Mouse (Mus musculus) small intestine, adult 2 months (tissue): ENCODE data around the gene Ski. TPM values are rescaled to one million over a fixed set of nuclear protein-coding genes. Genes with fewer than 3 reads are reported as not detected.
A peak's percentile ranks its signal among the peaks of the same experiment; 100 is the strongest.

Source experiments
- H3K27ac ChIP-seq: fragments of 200-500 bp; 2 replicates; pipeline ENCODE4 v1.5.1; 2012; ENCODE audit warnings: low read depth, low read length, control low read depth, inconsistent platforms; ENCODE audit not compliant: insufficient read depth
- H3K27me3 ChIP-seq: fragments of 200-500 bp; 2 replicates; pipeline ENCODE4 v1.6.1; 2012; ENCODE audit warnings: mild to moderate bottlenecking, moderate library complexity, low read length, inconsistent platforms; ENCODE audit not compliant: control insufficient read depth, insufficient read depth
- H3K36me3 ChIP-seq: fragments of 200-500 bp; 2 replicates; pipeline ENCODE4 v1.6.1; 2012; ENCODE audit warnings: mild to moderate bottlenecking, low read length, control low read depth, inconsistent platforms; ENCODE audit not compliant: control insufficient read depth, insufficient read depth
- H3K4me1 ChIP-seq: fragments of 200-500 bp; 2 replicates; pipeline ENCODE4 v1.6.1; 2012; ENCODE audit warnings: low read length, inconsistent platforms, mixed read lengths; ENCODE audit not compliant: control insufficient read depth, insufficient read depth, insufficient read length
- H3K4me3 ChIP-seq: fragments of 200-500 bp; 2 replicates; pipeline ENCODE4 v1.5.1; 2012; ENCODE audit warnings: low read depth, mild to moderate bottlenecking, control low read depth, inconsistent platforms, low read length, moderate library complexity
- CTCF ChIP-seq: fragments of 200-500 bp; IDR thresholded peaks from 2 replicates; pipeline ENCODE4 v1.5.1; 2012; ENCODE audit warnings: low read depth, mild to moderate bottlenecking, control low read depth, inconsistent platforms, low read length, moderate library complexity, mixed read lengths; ENCODE audit not compliant: insufficient replicate concordance, insufficient read length; ENCODE audit errors: extremely low read depth
- POLR2A ChIP-seq: fragments of 200-500 bp; IDR thresholded peaks from 2 replicates; pipeline ENCODE4 v1.6.1; 2012; ENCODE audit warnings: low read depth, mild to moderate bottlenecking, control low read depth, inconsistent platforms, low read length, moderate library complexity
- WGBS: fragments of 180-500 bp; shearing (Covaris S2); methylation state at CpG from one replicate; pipeline ENCODE4 v1.1.7; 2018; 5-methylcytosine and 5-hydroxymethylcytosine counted together
- polyA plus RNA-seq: library from polyadenylated mRNA; depleted of rRNA; stranded (reverse); fragments of >200 nt; gene quantifications from 2 replicates; pipeline ENCODE4 v1.2.3, GENCODE M21; 2012

Gene Ski
- polyA plus RNA-seq, 1 experiment = 48.0 TPM

DNA sequence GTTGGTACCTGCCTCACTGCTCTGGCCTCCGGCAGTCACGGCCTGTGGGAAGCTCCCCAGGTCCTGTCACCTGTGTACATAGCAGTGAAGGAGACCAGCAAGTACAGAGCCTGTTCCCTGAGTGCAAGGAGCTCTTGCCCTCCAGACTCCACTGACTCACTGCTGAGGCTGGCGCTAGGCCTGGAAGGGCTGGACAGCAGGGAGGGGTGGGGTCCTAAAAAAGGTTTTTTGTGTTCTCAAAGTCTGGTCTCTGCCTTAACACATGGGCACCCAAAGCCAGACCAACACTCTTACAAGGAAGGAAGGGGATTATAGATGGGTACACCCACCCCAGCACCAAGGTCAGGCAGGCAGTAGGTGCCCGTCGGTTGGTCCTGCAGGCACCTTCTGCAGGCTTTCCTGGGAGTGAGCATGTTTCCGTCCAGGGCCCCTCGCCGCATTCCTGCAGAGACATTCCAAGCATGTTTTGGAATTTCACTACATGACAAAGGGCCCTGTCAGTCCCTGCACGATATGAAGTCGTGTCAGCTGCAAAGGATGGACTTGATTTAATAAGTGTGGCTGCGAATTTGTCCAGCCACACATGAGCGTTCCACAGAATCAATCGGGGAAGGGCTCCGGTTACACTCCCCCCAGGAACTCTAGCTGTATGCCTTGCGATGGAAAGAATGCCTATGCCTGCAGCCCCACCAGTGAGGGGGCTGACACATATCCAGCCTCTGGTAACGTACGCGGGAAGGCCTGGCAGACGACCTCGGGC, 88.6 kb downstream of the Ski start:
- TF ChIP-seq POLR2A (no peak), CTCF (no peak)
- no peaks in the 10 kb centered on the region for H3K4me1 ChIP-seq
- no peaks in the 10 kb centered on the region for H3K27me3 ChIP-seq
- 79% methylated on average over 20 of the region's 20 CpGs for WGBS
- no peak overlapping the region for H3K4me3 ChIP-seq
- no peaks in the 10 kb centered on the region for H3K36me3 ChIP-seq
- H3K27ac ChIP-seq = no peak overlapping the region

DNA sequence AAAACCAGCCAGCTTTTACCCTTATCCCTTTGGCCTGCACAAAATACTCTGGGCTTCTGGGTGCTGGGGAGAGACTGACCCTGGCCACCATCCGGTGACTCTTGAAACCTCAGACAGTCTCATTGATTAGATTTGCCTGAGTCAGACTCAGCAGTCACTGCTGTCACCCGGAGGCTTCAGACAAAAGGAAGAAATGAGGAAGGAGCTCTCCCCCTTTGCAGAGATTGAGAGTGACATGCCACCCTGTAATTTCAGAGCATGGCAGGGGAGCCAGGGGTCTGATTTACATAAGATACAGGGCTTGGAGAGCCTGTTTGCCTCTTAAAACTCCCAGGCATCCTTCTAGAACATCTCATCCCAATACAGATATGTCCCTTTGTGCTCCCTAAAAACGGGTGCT, 89.2 kb downstream of the Ski start:
- Histone ChIP-seq H3K36me3 (no peaks in the 10 kb centered on the region), H3K4me3 (no peak overlapping the region), H3K27ac (no peak overlapping the region), H3K27me3 (no peaks in the 10 kb centered on the region), H3K4me1 (no peaks in the 10 kb centered on the region)
- TF ChIP-seq CTCF = no peak
- TF ChIP-seq POLR2A = no peak
- 57% methylated on average over 3 of the region's 3 CpGs for WGBS

DNA sequence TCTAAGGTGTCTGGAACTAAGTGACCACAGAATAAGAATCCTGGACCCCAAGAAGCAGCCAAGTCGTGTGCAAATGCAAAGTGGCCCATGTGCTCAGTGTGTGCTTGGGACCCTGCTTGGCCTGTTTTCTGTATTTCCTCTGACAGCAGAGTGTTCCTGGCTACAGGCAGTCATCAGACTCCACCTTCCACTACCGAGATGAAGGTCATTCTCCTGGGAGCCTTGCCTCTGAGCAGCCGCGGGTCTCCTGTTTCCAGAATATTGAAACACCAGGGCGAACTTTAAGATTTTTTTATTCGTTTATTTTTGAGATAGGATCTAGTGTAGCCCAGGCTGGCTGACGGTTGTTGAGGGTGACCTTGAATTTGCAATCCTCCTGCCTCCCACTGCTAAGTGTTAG, 91.8 kb downstream of the Ski start:
- Histone ChIP-seq H3K27me3 (no peaks in the 10 kb centered on the region), H3K4me1 (peaks cover 1% of the 10 kb centered on the region; the same call in 1 of the 2 replicates), H3K4me3 (no peak overlapping the region), H3K27ac (peak overlapping the region; percentile 36), H3K36me3 (no peaks in the 10 kb centered on the region)
- 74% methylated on average over 7 of the region's 7 CpGs for WGBS
- TF ChIP-seq POLR2A = no peak
- TF ChIP-seq CTCF = no peak

DNA sequence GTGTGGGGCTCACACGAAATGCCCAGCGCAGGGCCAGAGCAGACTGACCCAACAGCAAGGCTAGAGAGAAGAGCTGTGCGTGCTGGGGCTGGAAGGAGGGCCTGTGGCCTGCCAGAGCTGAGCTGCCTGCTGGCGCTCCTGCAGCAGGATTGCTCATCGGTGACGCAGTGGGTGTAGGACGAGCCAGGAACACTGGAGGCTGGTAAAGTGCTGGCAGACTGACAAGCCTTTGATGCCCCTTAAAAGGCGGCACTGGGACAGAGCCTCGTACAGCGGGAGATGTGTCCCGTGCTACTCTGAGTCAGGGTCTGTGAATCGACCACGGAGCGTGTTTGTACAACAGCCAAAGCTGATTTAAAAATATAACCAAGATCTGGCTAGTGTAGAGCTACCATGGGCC, 92.4 kb downstream of the Ski start:
- 70% methylated on average over 14 of the region's 14 CpGs for WGBS
- H3K4me1 ChIP-seq = peaks cover 6% of the 10 kb centered on the region; the same call in 1 of the 2 replicates
- no peaks in the 10 kb centered on the region for H3K36me3 ChIP-seq
- no peak overlapping the region for H3K4me3 ChIP-seq
- H3K27ac ChIP-seq = peak overlapping the region; percentile 36
- no peaks in the 10 kb centered on the region for H3K27me3 ChIP-seq
- no peak for TF ChIP-seq POLR2A
- no peak for TF ChIP-seq CTCF

DNA sequence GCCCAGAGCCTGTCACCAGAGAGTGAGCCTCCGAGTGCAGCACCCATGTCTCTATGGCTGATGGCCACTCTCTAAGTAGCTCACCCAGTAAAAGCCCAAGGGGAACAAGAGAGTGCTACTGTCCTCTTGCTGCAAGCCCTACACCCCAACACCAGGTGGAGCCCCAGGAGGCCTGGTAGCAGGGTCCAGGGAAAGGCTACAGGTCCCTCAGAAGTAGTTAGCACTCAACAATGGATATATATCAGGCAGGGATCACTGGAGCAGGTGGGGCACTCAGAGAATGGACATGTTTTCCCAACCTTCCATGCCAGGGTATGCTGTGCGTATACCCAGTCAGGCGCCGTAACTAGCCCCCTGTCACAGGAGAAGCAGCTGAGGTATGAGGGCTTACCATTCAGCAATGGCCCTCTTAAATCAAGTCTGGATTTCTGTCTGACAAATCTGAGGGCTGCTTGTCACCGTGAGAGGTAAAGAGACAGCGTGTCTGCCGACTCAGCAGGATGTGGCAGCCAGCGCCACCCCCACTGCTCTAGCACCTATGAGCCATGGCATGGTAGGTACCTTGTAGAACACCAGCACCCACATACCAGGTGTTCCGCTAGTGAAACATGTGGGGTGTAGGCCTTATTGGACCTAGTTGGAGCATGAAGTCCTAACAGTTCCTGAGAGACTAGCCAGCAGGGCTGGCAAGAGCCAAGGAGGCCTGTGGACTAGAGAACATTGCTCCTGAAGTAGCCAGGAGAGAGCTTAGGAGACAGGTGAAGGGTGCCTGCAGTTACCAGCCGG, 93.1 kb downstream of the Ski start:
- 92% methylated on average over 10 of the region's 10 CpGs for WGBS
- H3K27ac ChIP-seq = no peak overlapping the region
- H3K36me3 ChIP-seq = no peaks in the 10 kb centered on the region

DNA sequence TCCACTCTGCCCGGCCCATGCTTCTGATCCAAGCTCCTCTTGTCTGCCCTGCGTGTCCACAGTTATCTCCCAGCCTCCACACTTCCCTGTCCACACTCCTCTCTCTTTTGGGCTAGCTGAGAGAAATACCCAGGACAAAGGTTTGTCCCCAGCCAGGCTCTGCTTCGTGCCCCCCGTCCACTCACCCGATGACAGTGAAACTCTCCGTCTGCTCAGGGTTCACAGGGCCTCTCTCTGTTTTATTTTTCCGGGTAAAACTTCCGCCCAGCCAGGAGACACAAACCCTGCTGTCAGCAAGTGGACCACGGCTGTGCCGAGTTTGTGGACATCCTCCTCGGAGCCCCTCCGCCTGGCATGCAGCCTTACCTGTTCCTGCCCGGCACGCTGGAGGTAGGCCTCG, 94.0 kb downstream of the Ski start:
- H3K36me3 ChIP-seq = no peaks in the 10 kb centered on the region
- no peak overlapping the region for H3K4me3 ChIP-seq
- no peak overlapping the region for H3K27ac ChIP-seq
- H3K4me1 ChIP-seq = peaks cover 9% of the 10 kb centered on the region
- no peak for TF ChIP-seq POLR2A
- no peak for TF ChIP-seq CTCF
- H3K27me3 ChIP-seq = no peaks in the 10 kb centered on the region
- 94% methylated on average over 15 of the region's 15 CpGs for WGBS

More for the DNA sequence above, 93.1 kb downstream of the Ski start:
- no peak overlapping the region for H3K4me3 ChIP-seq
- H3K27me3 ChIP-seq = no peaks in the 10 kb centered on the region
- TF ChIP-seq POLR2A = no peak
- TF ChIP-seq CTCF = peak; percentile 50; the same call in 1 of the 2 replicates
- peaks cover 7% of the 10 kb centered on the region for H3K4me1 ChIP-seq
